Mouse (Mus musculus) B cell, adult 62 days (primary cell): ENCODE data around the gene Zfp276. TPM values are rescaled to one million over a fixed set of nuclear protein-coding genes. Genes with fewer than 3 reads are reported as not detected.

Experiments used
- total RNA-seq: library from RNA; stranded (reverse); gene quantifications from 4 replicates; pipeline ENCODE4 v1.2.4, GENCODE M21; 2023

Zfp276 gene
- total RNA-seq = 29.7 to 38.3 TPM (median 32.5 TPM) in 4 replicates

GRCm38 (mm10) chr8:123254099-123254885, at the start of gene Zfp276, which contains the start of gene Vps9d1:
Gene Zfp276 (plus strand): TSS chr8:123254195.
Gene Vps9d1 (minus strand): TSS chr8:123254348.

GRCm38 (mm10) chr8:123212321-123213117, 41.5 kb upstream of the Zfp276 start, which contains the start of the genes Chmp1a and Spata33:
Gene Chmp1a (minus strand): TSS chr8:123212763.
Gene Spata33 (plus strand): TSS chr8:123212832.

GRCm38 (mm10) chr8:123224278-123225266, 29.4 kb upstream of the Zfp276 start, which contains the start of gene Cdk10:
Gene Cdk10 (plus strand): TSS chr8:123224842.

GRCm38 (mm10) chr8:123235520-123236497, 18.2 kb upstream of the Zfp276 start, which contains the start of gene Spata2l:
Gene Spata2l (minus strand): TSS chr8:123236233.

GRCm38 (mm10) chr8:123318467-123318911, 64.5 kb downstream of the Zfp276 start, which contains the start of gene Fanca:
Gene Fanca (minus strand): TSS chr8:123318576.

Other genes with a start within 250 kb of the Zfp276 start
- gene Ankrd11, start 211.9 kb upstream of the Zfp276 start, total RNA-seq = 257 to 289 TPM (median 276 TPM) in 4 replicates
- gene Spg7, start 191.3 kb upstream of the Zfp276 start, total RNA-seq = 62.7 to 73.6 TPM (median 65.2 TPM) in 4 replicates
- gene Rpl13, start 151.8 kb upstream of the Zfp276 start, total RNA-seq = 1,438 to 1,564 TPM (median 1,556 TPM) in 4 replicates
- not detected in 4 replicates for gene Cpne7, start 136.8 kb upstream of the Zfp276 start, total RNA-seq
- not detected in 4 replicates for gene Sult5a1, start 95.9 kb upstream of the Zfp276 start, total RNA-seq
- gene Dpep1, start 68.0 kb upstream of the Zfp276 start, total RNA-seq = not detected in 4 replicates
- 61.9 to 67.8 TPM (median 65.2 TPM) in 4 replicates for gene Chmp1a, start 41.4 kb upstream of the Zfp276 start, total RNA-seq
- gene Spata33, start 41.4 kb upstream of the Zfp276 start, total RNA-seq = 0.18 to 0.56 TPM in 2 of 4 replicates, not detected in the others
- gene Cdk10, start 29.4 kb upstream of the Zfp276 start, total RNA-seq = 57.4 to 62.6 TPM (median 58.3 TPM) in 4 replicates
- 11.2 to 13.8 TPM (median 13.3 TPM) in 4 replicates for gene Spata2l, start 18.0 kb upstream of the Zfp276 start, total RNA-seq
- 33.3 to 38.8 TPM (median 36.4 TPM) in 4 replicates for gene Vps9d1, start 153 bp downstream of the Zfp276 start, total RNA-seq
- 85.7 to 89.4 TPM (median 85.9 TPM) in 4 replicates for gene Fanca, start 64.4 kb downstream of the Zfp276 start, total RNA-seq
- gene Spire2, start 78.5 kb downstream of the Zfp276 start, total RNA-seq = not detected in 4 replicates
- gene Tcf25, start 119.6 kb downstream of the Zfp276 start, total RNA-seq = 258 to 306 TPM (median 267 TPM) in 4 replicates
- 0.14 to 0.21 TPM in 2 of 4 replicates, not detected in the others for gene Mc1r, start 152.9 kb downstream of the Zfp276 start, total RNA-seq
- gene Tubb3, start 157.2 kb downstream of the Zfp276 start, total RNA-seq = 0.38 to 2.1 TPM (median 0.61 TPM) in 3 of 4 replicates, not detected in the other
- gene Def8, start 169.3 kb downstream of the Zfp276 start, total RNA-seq = 9.5 to 13.4 TPM (median 12.7 TPM) in 4 replicates
- gene Afg3l1, start 223.7 kb downstream of the Zfp276 start, total RNA-seq = 45.5 to 55.1 TPM (median 51.3 TPM) in 4 replicates